Mouse (Mus musculus) bone marrow, adult 2 months (tissue): ENCODE data around the gene Mgam. TPM values are rescaled to one million over a fixed set of nuclear protein-coding genes. Genes with fewer than 3 reads are reported as not detected.
"Not testable (repeated sequence)": the region's sequence is repeated elsewhere in the genome, so short reads cannot be mapped to it uniquely, and the experiment has no call there.

Experiments used
- H3K27ac ChIP-seq: fragments of 200-500 bp; 2 replicates; pipeline ENCODE4 v1.5.1; 2012; ENCODE audit warnings: low read depth, mild to moderate bottlenecking, control low read depth, inconsistent platforms, low read length; ENCODE audit not compliant: control insufficient read depth, poor library complexity, insufficient read depth
- H3K4me1 ChIP-seq: fragments of 200-500 bp; 2 replicates; pipeline ENCODE4 v1.6.1; 2011; ENCODE audit warnings: low read length; ENCODE audit not compliant: control insufficient read depth, insufficient read depth
- H3K4me3 ChIP-seq: fragments of 200-500 bp; replicated peaks from 2 replicates; pipeline ENCODE3; 2011; ENCODE audit warnings: mild to moderate bottlenecking, low read depth, low read length, control low read depth; ENCODE audit not compliant: control insufficient read depth
- CTCF ChIP-seq: fragments of 200-500 bp; IDR thresholded peaks from 2 replicates; pipeline ENCODE4 v1.5.1; 2011; ENCODE audit warnings: low read length, control low read depth; ENCODE audit not compliant: control insufficient read depth, insufficient read depth
- POLR2A ChIP-seq: fragments of 200-500 bp; IDR thresholded peaks from 2 replicates; pipeline ENCODE4 v1.6.1; 2011; ENCODE audit warnings: low read depth, mild to moderate bottlenecking, control low read depth, low read length, borderline replicate concordance; ENCODE audit not compliant: control insufficient read depth
- WGBS: fragments of 180-500 bp; shearing (Covaris S2); methylation state at CpG from one replicate; pipeline ENCODE4 v1.1.7; 2018; 5-methylcytosine and 5-hydroxymethylcytosine counted together
- polyA plus RNA-seq: library from polyadenylated mRNA; stranded (reverse); fragments of >200 nt; gene quantifications from 2 replicates; pipeline ENCODE4 v1.2.4, GENCODE M21; 2011; ENCODE audit warnings: low replicate concordance; ENCODE audit not compliant: missing spikeins, insufficient read depth, insufficient read length

Mgam gene
- polyA plus RNA-seq, 1 experiment: 10.9 TPM

DNA sequence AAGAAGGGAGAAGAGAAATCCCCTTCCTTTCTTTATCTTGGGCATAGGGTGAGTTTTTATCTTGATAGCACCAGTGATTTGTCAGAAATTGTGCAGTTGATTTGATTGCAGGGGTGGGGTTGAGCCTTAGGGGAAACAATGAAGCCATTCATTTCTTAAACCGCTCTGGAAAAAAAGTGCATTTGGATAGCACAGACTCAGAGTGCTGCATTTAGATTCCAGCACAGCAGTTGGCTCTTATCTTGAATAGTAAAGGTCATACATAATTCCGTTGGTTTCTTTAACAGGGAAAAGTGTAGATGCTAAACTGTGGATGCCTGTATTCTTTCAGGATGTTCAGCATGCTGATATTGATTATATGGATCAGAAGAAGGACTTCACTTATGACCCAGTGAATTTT, 32.3 kb downstream of the Mgam start:
- no peak overlapping the region for H3K27ac ChIP-seq
- no peak for TF ChIP-seq CTCF
- TF ChIP-seq POLR2A: no peak
- no peak overlapping the region for H3K4me3 ChIP-seq
- no peaks in the 10 kb centered on the region for H3K4me1 ChIP-seq
- WGBS: 71% methylated on average over 2 of the region's 2 CpGs

DNA sequence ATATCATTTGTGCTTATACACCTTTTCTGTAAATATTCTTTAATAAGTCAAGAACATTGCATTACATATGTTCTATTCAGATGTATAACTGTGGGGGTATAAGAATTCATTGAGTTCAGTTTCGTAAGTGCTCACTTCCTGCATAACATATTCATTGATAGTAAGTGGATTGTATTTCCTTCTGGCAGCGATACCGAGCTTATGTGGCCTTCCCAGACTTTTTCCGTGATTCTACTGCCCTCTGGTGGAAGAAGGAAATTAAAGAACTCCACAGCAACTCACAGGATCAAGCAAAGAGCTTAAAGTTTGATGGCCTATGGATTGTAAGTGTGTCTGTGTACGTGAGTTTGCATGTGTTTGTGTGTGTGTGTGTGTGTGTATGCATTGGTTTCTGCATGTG, 60.5 kb downstream of the Mgam start:
- 4% methylated on average over 5 of the region's 5 CpGs for WGBS
- H3K4me3 ChIP-seq: no peak overlapping the region
- TF ChIP-seq CTCF: peak; percentile 36
- no peak for TF ChIP-seq POLR2A
- H3K4me1 ChIP-seq: no peaks in the 10 kb centered on the region
- no peak overlapping the region for H3K27ac ChIP-seq

- 74% methylated on average over 4 of the region's 4 CpGs for WGBS
- H3K4me3 ChIP-seq, H3K4me1 ChIP-seq, H3K27ac ChIP-seq: not testable (repeated sequence)
Observed at GRCm38 (mm10) chr6:40692007-40692406, 63.4 kb downstream of the Mgam start.

- 79% methylated on average over 5 of the region's 5 CpGs for WGBS
- not testable (repeated sequence) for H3K27ac ChIP-seq, H3K4me1 ChIP-seq, H3K4me3 ChIP-seq
Observed at GRCm38 (mm10) chr6:40713494-40713893, 84.9 kb downstream of the Mgam start.

- no peaks in the 10 kb centered on the region for H3K4me1 ChIP-seq
- WGBS: 77% methylated on average over 1 of the region's 1 CpGs
- no peak overlapping the region for H3K4me3 ChIP-seq
- TF ChIP-seq POLR2A (no peak), CTCF (no peak)
- no peak overlapping the region for H3K27ac ChIP-seq
Observed at GRCm38 (mm10) chr6:40715705-40716104, 87.1 kb downstream of the Mgam start.

DNA sequence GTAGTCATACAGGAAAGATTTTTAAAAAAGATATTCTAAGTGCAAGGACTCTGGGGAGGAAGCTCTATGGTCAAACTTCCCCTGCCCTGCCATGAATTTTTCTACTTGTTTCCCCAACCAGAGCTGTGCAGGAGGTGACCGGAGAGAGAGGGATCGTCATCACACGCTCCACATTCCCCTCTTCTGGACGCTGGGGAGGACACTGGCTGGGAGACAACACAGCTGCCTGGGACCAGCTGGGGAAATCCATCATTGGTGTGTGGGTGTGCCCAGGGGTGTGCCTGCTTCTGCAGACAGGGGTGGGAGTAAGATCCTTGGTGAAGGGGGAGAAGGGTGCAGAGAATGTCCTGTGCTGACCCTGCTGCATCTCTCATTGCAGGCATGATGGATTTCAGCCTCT, 99.9 kb downstream of the Mgam start:
- H3K4me1 ChIP-seq, H3K27ac ChIP-seq, H3K4me3 ChIP-seq: not testable (repeated sequence)
- WGBS: 70% methylated on average over 4 of the region's 4 CpGs

- 84% methylated on average over 3 of the region's 3 CpGs for whole genome bisulfite sequencing
- no peak for TF ChIP-seq CTCF
- no peak for TF ChIP-seq POLR2A
- H3K4me3 ChIP-seq: no peak overlapping the region
- no peaks in the 10 kb centered on the region for H3K4me1 ChIP-seq
- H3K27ac ChIP-seq: no peak overlapping the region
Observed at GRCm38 (mm10) chr6:40739545-40739944, 110.9 kb downstream of the Mgam start.

GRCm38 (mm10) chr6:40749030-40749429, 120.4 kb downstream of the Mgam start:
- H3K27ac ChIP-seq, H3K4me3 ChIP-seq, H3K4me1 ChIP-seq: not testable (repeated sequence)
- WGBS: 75% methylated on average over 6 of the region's 6 CpGs

DNA sequence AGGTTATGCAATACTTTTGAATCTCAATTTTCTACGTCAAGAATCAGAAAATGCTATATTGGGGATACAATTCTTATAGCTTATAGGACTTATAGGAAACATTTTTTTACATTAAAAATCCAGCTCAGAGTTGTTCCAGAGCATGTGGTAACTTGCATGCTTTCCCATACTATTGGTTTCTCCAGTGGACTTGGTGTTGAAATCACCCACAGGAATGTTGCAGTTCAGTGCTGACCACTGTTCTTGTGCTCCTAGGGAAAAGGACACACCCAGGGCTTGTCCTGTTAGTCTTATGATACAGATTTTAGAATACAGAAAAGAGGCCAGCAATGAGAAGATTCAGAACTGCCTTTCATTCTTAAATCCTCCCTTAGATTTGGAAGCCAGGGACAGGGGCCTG, 127.3 kb downstream of the Mgam start:
- Histone ChIP-seq H3K27ac (no peak overlapping the region), H3K4me3 (no peak overlapping the region), H3K4me1 (no peaks in the 10 kb centered on the region)
- TF ChIP-seq CTCF: no peak
- no peak for TF ChIP-seq POLR2A
- WGBS: 91% methylated on average over 1 of the region's 1 CpGs

DNA sequence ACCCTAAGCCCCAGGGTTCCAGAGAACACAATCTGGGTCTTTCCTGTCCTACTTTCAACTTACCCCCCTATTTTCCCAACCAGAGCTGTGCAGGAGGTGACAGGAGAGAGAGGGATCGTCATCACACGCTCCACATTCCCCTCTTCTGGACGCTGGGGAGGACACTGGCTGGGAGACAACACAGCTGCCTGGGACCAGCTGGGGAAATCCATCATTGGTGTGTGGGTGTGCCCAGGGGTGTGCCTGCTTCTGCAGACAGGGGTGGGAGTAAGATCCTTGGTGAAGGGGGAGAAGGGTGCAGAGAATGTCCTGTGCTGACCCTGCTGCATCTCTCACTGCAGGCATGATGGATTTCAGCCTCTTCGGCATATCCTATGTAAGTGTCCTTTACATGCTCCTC, 128.7 kb downstream of the Mgam start:
- not testable (repeated sequence) for H3K27ac ChIP-seq, H3K4me3 ChIP-seq, H3K4me1 ChIP-seq
- 94% methylated on average over 4 of the region's 4 CpGs for WGBS
